Mouse (Mus musculus): ENCODE data around the gene B830017H08Rik. TPM values are rescaled to one million over a fixed set of nuclear protein-coding genes. Genes with fewer than 3 reads are reported as not detected.

The B830017H08Rik gene
- polyA plus RNA-seq, 1 experiment: 0.02 TPM

DNA sequence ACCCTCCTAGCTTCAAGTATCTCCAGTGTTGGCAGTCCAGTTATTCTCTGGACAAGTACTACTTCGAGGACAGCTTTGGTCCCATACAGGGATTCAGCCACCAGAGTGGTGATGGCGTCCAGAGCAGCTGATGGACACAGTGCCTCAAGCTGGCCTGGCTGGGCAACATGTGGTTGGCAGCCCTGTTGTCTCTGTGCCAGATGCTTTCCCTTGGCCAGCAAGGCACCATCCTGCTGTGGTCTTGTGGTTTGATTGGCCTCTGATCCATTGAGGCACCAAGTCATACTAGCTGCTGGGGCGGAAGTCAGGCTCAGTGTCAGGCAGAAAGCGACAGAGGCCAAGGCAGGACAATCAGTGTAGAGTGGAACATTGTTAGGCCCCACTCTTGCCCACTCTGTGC, 23.8 kb upstream of the B830017H08Rik start:
- Histone ChIP-seq H3K27me3 (ENCODE audit: control insufficient read depth, insufficient read depth, insufficient read length) (no peaks in the 10 kb centered on the region), H3K79me2 (ENCODE audit: control insufficient read depth, insufficient read depth) (no peaks in the 10 kb centered on the region), H3ac (ENCODE audit: control insufficient read depth, insufficient read length) (no peak overlapping the region), H3K4me2 (ENCODE audit: low read depth) (peak overlapping the region; percentile 61), H3K4me3 (no peak overlapping the region), H3K36me3 (ENCODE audit: control insufficient read depth, insufficient read depth) (peaks cover 4% of the 10 kb centered on the region)
- TF ChIP-seq REST (IDR thresholded peaks at IDR 0.05; ENCODE audit: insufficient read depth, insufficient read length) (no peak), SRF (IDR thresholded peaks at IDR 0.05; ENCODE audit: control insufficient read depth, insufficient read length, low read depth) (peak; percentile 49), USF1 (IDR thresholded peaks at IDR 0.05; ENCODE audit: low read depth) (no peak), MYOG (IDR thresholded peaks at IDR 0.05; ENCODE audit: control insufficient read depth in 1 of 3, insufficient read depth in 1 of 3, insufficient read length in 2 of 3, low read depth in 2 of 3) (peak; percentile 33 to 81 (median 68)), MYOD1 (IDR thresholded peaks at IDR 0.05; ENCODE audit: control insufficient read depth in 1 of 3, insufficient read length in 2 of 3, low read depth in 2 of 3) (peak in 2 of 3 experiments; percentile 83 to 86), CEBPB (IDR thresholded peaks at IDR 0.05; ENCODE audit: insufficient read depth, poor library complexity, severe bottlenecking) (no peak), TCF3 (IDR thresholded peaks at IDR 0.05; ENCODE audit: insufficient read length, low read depth) (peak; percentile 63), E2F4 (IDR thresholded peaks at IDR 0.05; ENCODE audit: insufficient read depth) (no peak), MAX (IDR thresholded peaks at IDR 0.05; ENCODE audit: low read depth) (peak; percentile 72), POLR2AphosphoS2 (IDR thresholded peaks at IDR 0.05; ENCODE audit: insufficient read length, low read depth) (no peak), POLR2A (IDR thresholded peaks at IDR 0.05; ENCODE audit: insufficient read length, low read depth) (peak; percentile 35), TCF12 (IDR thresholded peaks at IDR 0.05; ENCODE audit: insufficient read depth, poor library complexity, severe bottlenecking) (peak; percentile 55)

- peak overlapping the region; percentile 61 for H3K4me2 ChIP-seq (ENCODE audit: low read depth)
- no peak overlapping the region for H3K4me3 ChIP-seq
- H3K79me2 ChIP-seq (ENCODE audit: control insufficient read depth, insufficient read depth): no peaks in the 10 kb centered on the region
- TF ChIP-seq SRF (IDR thresholded peaks at IDR 0.05; ENCODE audit: control insufficient read depth, insufficient read length, low read depth): no peak
- TF ChIP-seq POLR2AphosphoS2 (IDR thresholded peaks at IDR 0.05; ENCODE audit: insufficient read length, low read depth): no peak
- TF ChIP-seq TCF3 (IDR thresholded peaks at IDR 0.05; ENCODE audit: insufficient read length, low read depth): no peak
- TF ChIP-seq MYOG (IDR thresholded peaks at IDR 0.05; ENCODE audit: control insufficient read depth in 1 of 3, insufficient read depth in 1 of 3, insufficient read length in 2 of 3, low read depth in 2 of 3): no peak
- no peak for TF ChIP-seq MYOD1 (IDR thresholded peaks at IDR 0.05; ENCODE audit: control insufficient read depth in 1 of 3, insufficient read length in 2 of 3, low read depth in 2 of 3)
- no peak for TF ChIP-seq TCF12 (IDR thresholded peaks at IDR 0.05; ENCODE audit: insufficient read depth, poor library complexity, severe bottlenecking)
- TF ChIP-seq CEBPB (IDR thresholded peaks at IDR 0.05; ENCODE audit: insufficient read depth, poor library complexity, severe bottlenecking): no peak
- no peak for TF ChIP-seq E2F4 (IDR thresholded peaks at IDR 0.05; ENCODE audit: insufficient read depth)
- no peak for TF ChIP-seq POLR2A (IDR thresholded peaks at IDR 0.05; ENCODE audit: insufficient read length, low read depth)
- no peak for TF ChIP-seq REST (IDR thresholded peaks at IDR 0.05; ENCODE audit: insufficient read depth, insufficient read length)
- no peak for TF ChIP-seq MAX (IDR thresholded peaks at IDR 0.05; ENCODE audit: low read depth)
- TF ChIP-seq USF1 (IDR thresholded peaks at IDR 0.05; ENCODE audit: low read depth): no peak
- peaks cover 4% of the 10 kb centered on the region for H3K36me3 ChIP-seq (ENCODE audit: control insufficient read depth, insufficient read depth)
- no peak overlapping the region for H3ac ChIP-seq (ENCODE audit: control insufficient read depth, insufficient read length)
- no peaks in the 10 kb centered on the region for H3K27me3 ChIP-seq (ENCODE audit: control insufficient read depth, insufficient read depth, insufficient read length)
Measured at GRCm38 (mm10) chr16:17809711-17810110, 23.2 kb upstream of the B830017H08Rik start.

- no peaks in the 10 kb centered on the region for H3K27me3 ChIP-seq (ENCODE audit: control insufficient read depth, insufficient read depth, insufficient read length)
- H3K79me2 ChIP-seq (ENCODE audit: control insufficient read depth, insufficient read depth): no peaks in the 10 kb centered on the region
- no peak overlapping the region for H3K4me3 ChIP-seq
- TF ChIP-seq MYOG (IDR thresholded peaks at IDR 0.05; ENCODE audit: control insufficient read depth in 1 of 3, insufficient read depth in 1 of 3, insufficient read length in 2 of 3, low read depth in 2 of 3): no peak
- H3K36me3 ChIP-seq (ENCODE audit: control insufficient read depth, insufficient read depth): no peaks in the 10 kb centered on the region
- no peak overlapping the region for H3K4me2 ChIP-seq (ENCODE audit: low read depth)
- H3ac ChIP-seq (ENCODE audit: control insufficient read depth, insufficient read length): no peak overlapping the region
Measured at GRCm38 (mm10) chr16:17812120-17812519, 20.8 kb upstream of the B830017H08Rik start.

GRCm38 (mm10) chr16:17813173-17813572, 19.7 kb upstream of the B830017H08Rik start:
- H3K27me3 ChIP-seq (ENCODE audit: control insufficient read depth, insufficient read depth, insufficient read length): no peaks in the 10 kb centered on the region
- no peak overlapping the region for H3ac ChIP-seq (ENCODE audit: control insufficient read depth, insufficient read length)
- H3K79me2 ChIP-seq (ENCODE audit: control insufficient read depth, insufficient read depth): no peaks in the 10 kb centered on the region
- no peak overlapping the region for H3K4me2 ChIP-seq (ENCODE audit: low read depth)
- no peaks in the 10 kb centered on the region for H3K36me3 ChIP-seq (ENCODE audit: control insufficient read depth, insufficient read depth)
- TF ChIP-seq E2F4 (IDR thresholded peaks at IDR 0.05; ENCODE audit: insufficient read depth) (no peak), SRF (IDR thresholded peaks at IDR 0.05; ENCODE audit: control insufficient read depth, insufficient read length, low read depth) (no peak), MAX (IDR thresholded peaks at IDR 0.05; ENCODE audit: low read depth) (no peak), POLR2A (IDR thresholded peaks at IDR 0.05; ENCODE audit: insufficient read length, low read depth) (no peak), MYOG (IDR thresholded peaks at IDR 0.05; ENCODE audit: control insufficient read depth in 1 of 3, insufficient read depth in 1 of 3, insufficient read length in 2 of 3, low read depth in 2 of 3) (no peak), REST (IDR thresholded peaks at IDR 0.05; ENCODE audit: insufficient read depth, insufficient read length) (no peak), POLR2AphosphoS2 (IDR thresholded peaks at IDR 0.05; ENCODE audit: insufficient read length, low read depth) (no peak), USF1 (IDR thresholded peaks at IDR 0.05; ENCODE audit: low read depth) (no peak), TCF12 (IDR thresholded peaks at IDR 0.05; ENCODE audit: insufficient read depth, poor library complexity, severe bottlenecking) (no peak), MYOD1 (IDR thresholded peaks at IDR 0.05; ENCODE audit: control insufficient read depth in 1 of 3, insufficient read length in 2 of 3, low read depth in 2 of 3) (no peak), CEBPB (IDR thresholded peaks at IDR 0.05; ENCODE audit: insufficient read depth, poor library complexity, severe bottlenecking) (no peak), TCF3 (IDR thresholded peaks at IDR 0.05; ENCODE audit: insufficient read length, low read depth) (no peak)
- H3K4me3 ChIP-seq: no peak overlapping the region
